ENCODE assay signal across 8 mouse cellular contexts in the genomic region with DNA sequence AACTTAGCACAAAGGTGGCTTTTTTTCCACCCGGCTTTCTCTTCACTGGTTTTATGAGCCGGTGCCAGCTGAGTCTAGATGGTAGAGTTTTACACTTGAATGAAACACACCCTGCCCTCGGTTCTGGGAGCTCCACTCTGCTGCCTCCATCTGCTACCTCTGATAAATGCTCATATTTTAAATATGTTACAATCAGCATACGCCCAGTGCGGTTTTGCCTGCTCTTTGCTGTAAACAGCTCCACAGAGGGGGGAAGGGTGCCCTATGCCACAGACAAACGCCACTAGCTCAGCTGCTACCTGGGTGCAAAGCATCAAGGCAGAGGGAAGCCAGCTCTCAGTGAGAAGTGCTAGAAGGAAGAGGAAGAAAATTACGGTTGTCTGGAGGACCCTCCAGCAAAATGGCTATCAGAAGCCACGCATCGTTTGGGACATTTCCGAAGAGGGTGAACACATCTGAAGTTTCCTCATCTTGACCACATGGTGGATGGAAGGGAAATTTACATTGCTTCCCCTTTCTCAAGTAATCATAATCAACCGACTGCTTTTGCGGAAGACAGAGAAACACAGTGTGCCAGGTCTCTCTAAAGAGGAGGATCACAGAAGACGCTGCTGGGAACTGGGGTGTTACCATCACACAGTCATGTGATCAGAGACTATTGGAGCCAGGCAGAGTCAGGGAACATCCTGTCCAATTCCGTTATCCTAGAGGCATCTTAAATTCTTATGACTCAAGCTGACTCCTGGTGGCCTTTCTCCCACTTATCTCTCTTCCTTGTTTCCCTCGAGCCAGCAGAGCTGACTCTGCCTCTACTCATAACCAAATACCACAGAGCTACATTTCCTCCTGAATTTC. TPM values are rescaled to one million over a fixed set of nuclear protein-coding genes. Genes with fewer than 3 reads are reported as not detected.
DNase-seq lines count a peak whose midpoint lies in the region; ATAC-seq and TF ChIP-seq lines count a peak whose summit lies in the region.

No protein-coding gene starts in this region.

- no peaks in the 10 kb centered on the region for H3K27me3 ChIP-seq in kidney, adult 2 months (replicated peaks; ENCODE audit: control insufficient read depth, insufficient read depth, low read length)
- no peaks in the 10 kb centered on the region for H3K27me3 ChIP-seq in erythroblast, embryonic 14.5 days (ENCODE audit: control insufficient read depth)
- no peaks in the 10 kb centered on the region for H3K27me3 ChIP-seq in lung, embryonic 15.5 days

- H3K4me2 ChIP-seq in lung, embryonic 15.5 days: no peak overlapping the region

- no peaks in the 10 kb centered on the region for H3K4me1 ChIP-seq in kidney, adult 2 months (ENCODE audit: control insufficient read depth, insufficient read depth, low read length)
- H3K4me1 ChIP-seq in erythroblast, embryonic 14.5 days (ENCODE audit: control insufficient read depth): peaks cover 94% of the 10 kb centered on the region
- no peaks in the 10 kb centered on the region; the same call in 1 of the 2 replicates for H3K4me1 ChIP-seq in lung, embryonic 15.5 days

- no peaks in the 10 kb centered on the region for H3K9me3 ChIP-seq in erythroblast, embryonic 14.5 days (ENCODE audit: control insufficient read depth, low read length)
- no peaks in the 10 kb centered on the region for H3K9me3 ChIP-seq in lung, embryonic 15.5 days

- WGBS in kidney, adult 2 months: 47% methylated on average over 15 of the region's 15 CpGs
- 50% methylated on average over 15 of the region's 15 CpGs for WGBS in lung, embryonic 15.5 days

- DNase-seq in kidney, adult 2 months: peak; percentile 33
- DNase-seq in kidney, adult 18-20 months: no peak
- peak; percentile 76 for DNase-seq in ZHBTc4 (ENCODE audit: low read depth, low spot score)
- DNase-seq in induced T-regulatory cell, adult 2 months (ENCODE audit: low read depth): peak; percentile 89
- peak; percentile 81 for DNase-seq in spleen, adult 12 weeks (ENCODE audit: low spot score)
- DNase-seq in left cerebral cortex, adult 2 months (ENCODE audit: extremely low spot score in 1 of 2, low spot score in 2 of 2): no peak

- no peak for TF ChIP-seq CTCF in kidney, adult 2 months (conservative IDR thresholded peaks at IDR 0.05; ENCODE audit: insufficient read depth, insufficient read length, low read depth, low read length)
- TF ChIP-seq CTCF in left cerebral cortex, adult 2 months (IDR thresholded peaks at IDR 0.05): no peak; the same call in 1 of the 2 replicates

- intact Hi-C loops in left cerebral cortex, adult 2 months (cut with DNase I): no loop called here

- H3K36me3 ChIP-seq in kidney, adult 2 months (ENCODE audit: control insufficient read depth, insufficient read depth, low read length): no peaks in the 10 kb centered on the region
- peaks cover 7% of the 10 kb centered on the region for H3K36me3 ChIP-seq in erythroblast, embryonic 14.5 days (ENCODE audit: control insufficient read depth)
- no peaks in the 10 kb centered on the region for H3K36me3 ChIP-seq in lung, embryonic 15.5 days

- peak overlapping the region; percentile 9; the same call in 1 of the 2 replicates for H3K27ac ChIP-seq in kidney, adult 2 months (ENCODE audit: insufficient read depth, low read depth, low read length)
- H3K27ac ChIP-seq in lung, embryonic 15.5 days: no peak overlapping the region
- no peak overlapping the region for H3K27ac ChIP-seq in left cerebral cortex, adult 2 months

- H3K4me3 ChIP-seq in kidney, adult 2 months (ENCODE audit: insufficient read depth, low read depth, low read length): no peak overlapping the region
- peak overlapping the region; percentile 65 for H3K4me3 ChIP-seq in erythroblast, embryonic 14.5 days (replicated peaks)
- no peak overlapping the region for H3K4me3 ChIP-seq in lung, embryonic 15.5 days
- no peak overlapping the region for H3K4me3 ChIP-seq in left cerebral cortex, adult 2 months

- ATAC-seq in lung, embryonic 15.5 days (ENCODE audit: borderline replicate concordance, extremely low read depth, low FRiP score, low TSS enrichment): peak; percentile 74; the same call in 1 of the 2 replicates

- H3K9ac ChIP-seq in lung, embryonic 15.5 days: no peak overlapping the region

- no peak for TF ChIP-seq POLR2A in kidney, adult 2 months (IDR thresholded peaks at IDR 0.05; ENCODE audit: low read depth, low read length)

RNA-seq across cellular contexts. Expression of a gene that starts 39.6 kb away (rescaled TPM):
- 28.8 and 36.5 TPM in 2 replicates for polyA plus RNA-seq in kidney, adult 2 months (2012; rRNA removed)
- 19.2 and 22.4 TPM in 2 replicates for polyA plus RNA-seq in erythroblast, embryonic 14.5 days (2012)
- polyA plus RNA-seq in lung, embryonic 15.5 days (2015; fragmentation: Nextera tagmentation; extraction: Ambion mirVana): 108 and 123 TPM in 2 replicates
- total RNA-seq in left cerebral cortex, adult 2 months (2021): 100 to 1,000 TPM; 217 to 235 TPM

Comparison
In these comparisons a context has a peak if more than half of its experiments do, and no peak if none do; other contexts are left out.
1. DNase-seq: peak in kidney, adult 2 months (single experiment), ZHBTc4 (single experiment), induced T-regulatory cell, adult 2 months (single experiment) and spleen, adult 12 weeks (single experiment); none in kidney, adult 18-20 months (single experiment) and left cerebral cortex, adult 2 months (0 of 2).